Mouse (Mus musculus) erythroblast, adult 5-6 weeks (primary cell): ENCODE data around the gene Ptpa. TPM values are rescaled to one million over a fixed set of nuclear protein-coding genes. Genes with fewer than 3 reads are reported as not detected.

Experiments
- ATAC-seq: replicated peaks from 2 replicates; pipeline ENCODE4 v1.8.0; 2016; ENCODE audit warnings: moderate number of reproducible peaks, mild to moderate bottlenecking, moderate TSS enrichment, inconsistent platforms; ENCODE audit not compliant: poor library complexity, low FRiP score, severe bottlenecking
- total RNA-seq, 2 experiments: library from RNA; stranded (forward) in 1 of 2; stranded (reverse) in 1 of 2; fragments of 150-400 nt in 1 of 2; fragments of 200-764, 138-1000 nt in 1 of 2; gene quantifications; 2 replicates each; pipeline versions ENCODE4 v1.2.3 to v1.2.4; 2015 to 2017; ENCODE audit warnings: low replicate concordance in 2 of 2

The Ptpa gene
- total RNA-seq, 2 experiments from 2014 or later: 118 to 121 TPM

GRCm38 (mm10) chr2:30475457-30475856 is 59.6 kb downstream of the Ptpa start:
- ATAC-seq: no peak

GRCm38 (mm10) chr2:30476241-30476640 is 60.4 kb downstream of the Ptpa start:
- no peak for ATAC-seq

GRCm38 (mm10) chr2:30478526-30478925 is 62.7 kb downstream of the Ptpa start:
- ATAC-seq: no peak

GRCm38 (mm10) chr2:30487597-30487996 is 71.8 kb downstream of the Ptpa start:
- no peak for ATAC-seq

GRCm38 (mm10) chr2:30490384-30490783 is 74.5 kb downstream of the Ptpa start:
- ATAC-seq: no peak

- ATAC-seq: no peak
Measured at GRCm38 (mm10) chr2:30495000-30495908, 79.4 kb downstream of the Ptpa start.

GRCm38 (mm10) chr2:30495909-30496861 is 80.3 kb downstream of the Ptpa start:
- no peak for ATAC-seq

Other genes starting within 250 kb of the Ptpa start
- gene Endog, start 244.5 kb upstream of the Ptpa start, total RNA-seq (2015; ENCODE audit: low replicate concordance): 2.7 TPM in 1 of 2 replicates, not detected in the other
- 2.2 and 3.0 TPM in 2 replicates for gene Endog, start 244.5 kb upstream of the Ptpa start, total RNA-seq (2017; ENCODE audit: low replicate concordance)
- 0.58 and 6.7 TPM in 2 replicates for gene Spout1, start 237.6 kb upstream of the Ptpa start, total RNA-seq (2015; ENCODE audit: low replicate concordance)
- gene Spout1, start 237.6 kb upstream of the Ptpa start, total RNA-seq (2017; ENCODE audit: low replicate concordance): 5.2 and 8.7 TPM in 2 replicates
- gene Kyat1, start 210.2 kb upstream of the Ptpa start, total RNA-seq (2015; ENCODE audit: low replicate concordance): 0.42 and 2.9 TPM in 2 replicates
- 0.84 and 1.8 TPM in 2 replicates for gene Kyat1, start 210.2 kb upstream of the Ptpa start, total RNA-seq (2017; ENCODE audit: low replicate concordance)
- 7.9 TPM in 2 replicates for gene Lrrc8a, start 178.3 kb upstream of the Ptpa start, total RNA-seq (2015; ENCODE audit: low replicate concordance)
- gene Lrrc8a, start 178.3 kb upstream of the Ptpa start, total RNA-seq (2017; ENCODE audit: low replicate concordance): 7.1 and 8.3 TPM in 2 replicates
- not detected in 2 replicates for gene Gm28035, start 175.5 kb upstream of the Ptpa start, total RNA-seq (2015; ENCODE audit: low replicate concordance)
- gene Gm28035, start 175.5 kb upstream of the Ptpa start, total RNA-seq (2017; ENCODE audit: low replicate concordance): not detected in 2 replicates
- 2.7 TPM in 1 of 2 replicates, not detected in the other for gene Phyhd1, start 149.8 kb upstream of the Ptpa start, total RNA-seq (2015; ENCODE audit: low replicate concordance)
- 1.3 and 5.6 TPM in 2 replicates for gene Phyhd1, start 149.8 kb upstream of the Ptpa start, total RNA-seq (2017; ENCODE audit: low replicate concordance)
- gene Gm28038, start 135.0 kb upstream of the Ptpa start, total RNA-seq (2015; ENCODE audit: low replicate concordance): not detected in 2 replicates
- gene Gm28038, start 135.0 kb upstream of the Ptpa start, total RNA-seq (2017; ENCODE audit: low replicate concordance): not detected in 2 replicates
- 1.2 and 1.7 TPM in 2 replicates for gene Dolk, start 129.7 kb upstream of the Ptpa start, total RNA-seq (2015; ENCODE audit: low replicate concordance)
- gene Dolk, start 129.7 kb upstream of the Ptpa start, total RNA-seq (2017; ENCODE audit: low replicate concordance): 2.8 and 3.0 TPM in 2 replicates
- gene Nup188, start 129.6 kb upstream of the Ptpa start, total RNA-seq (2015; ENCODE audit: low replicate concordance): 14.8 and 22.5 TPM in 2 replicates
- 5.1 and 7.0 TPM in 2 replicates for gene Nup188, start 129.6 kb upstream of the Ptpa start, total RNA-seq (2017; ENCODE audit: low replicate concordance)
- gene Sh3glb2, start 56.7 kb upstream of the Ptpa start, total RNA-seq (2015; ENCODE audit: low replicate concordance): 5.2 and 7.3 TPM in 2 replicates
- 7.4 and 9.3 TPM in 2 replicates for gene Sh3glb2, start 56.7 kb upstream of the Ptpa start, total RNA-seq (2017; ENCODE audit: low replicate concordance)
- 0.84 and 1.5 TPM in 2 replicates for gene Miga2, start 51.8 kb upstream of the Ptpa start, total RNA-seq (2015; ENCODE audit: low replicate concordance)
- gene Miga2, start 51.8 kb upstream of the Ptpa start, total RNA-seq (2017; ENCODE audit: low replicate concordance): 4.7 and 5.8 TPM in 2 replicates
- 2.3 and 3.7 TPM in 2 replicates for gene Dolpp1, start 23.8 kb upstream of the Ptpa start, total RNA-seq (2015; ENCODE audit: low replicate concordance)
- 5.4 and 9.1 TPM in 2 replicates for gene Dolpp1, start 23.8 kb upstream of the Ptpa start, total RNA-seq (2017; ENCODE audit: low replicate concordance)
- 42.0 and 69.4 TPM in 2 replicates for gene Crat, start 226 bp upstream of the Ptpa start, total RNA-seq (2015; ENCODE audit: low replicate concordance)
- 51.8 and 55.1 TPM in 2 replicates for gene Crat, start 226 bp upstream of the Ptpa start, total RNA-seq (2017; ENCODE audit: low replicate concordance)
- gene Ier5l, start 58.2 kb downstream of the Ptpa start, total RNA-seq (2015; ENCODE audit: low replicate concordance): not detected in 2 replicates
- not detected in 2 replicates for gene Ier5l, start 58.2 kb downstream of the Ptpa start, total RNA-seq (2017; ENCODE audit: low replicate concordance)
- not detected in 2 replicates for gene Cstad, start 179.0 kb downstream of the Ptpa start, total RNA-seq (2015; ENCODE audit: low replicate concordance)
- gene Cstad, start 179.0 kb downstream of the Ptpa start, total RNA-seq (2017; ENCODE audit: low replicate concordance): not detected in 2 replicates